Mouse (Mus musculus) left cerebral cortex, postnatal 25 days (tissue): ENCODE results near the gene Sh2b2. TPM values are rescaled to one million over a fixed set of nuclear protein-coding genes. Genes with fewer than 3 reads are reported as not detected.
"Not testable (repeated sequence)": the region's sequence is repeated elsewhere in the genome, so short reads cannot be mapped to it uniquely, and the experiment has no call there.

Source experiments
- DNase-seq, 2 experiments: peaks; one replicate each; pipeline ENCODE4 v3.0.0; 2022; ENCODE audit warnings: low spot score in 2 of 2, mixed read lengths in 1 of 2
- intact Hi-C: fragments of 180-260 bp; cut with DNase I; formaldehyde crosslinking; loops from one replicate; pipeline ENCODE4 v1.15.1; 2025
- total RNA-seq, 2 experiments: library from RNA; stranded (reverse); gene quantifications; 2 replicates each; pipeline ENCODE4 v1.2.3; 2021

The Sh2b2 gene
- total RNA-seq, 2 experiments from 2014 or later, result 7.2 to 8.2 TPM

DNA sequence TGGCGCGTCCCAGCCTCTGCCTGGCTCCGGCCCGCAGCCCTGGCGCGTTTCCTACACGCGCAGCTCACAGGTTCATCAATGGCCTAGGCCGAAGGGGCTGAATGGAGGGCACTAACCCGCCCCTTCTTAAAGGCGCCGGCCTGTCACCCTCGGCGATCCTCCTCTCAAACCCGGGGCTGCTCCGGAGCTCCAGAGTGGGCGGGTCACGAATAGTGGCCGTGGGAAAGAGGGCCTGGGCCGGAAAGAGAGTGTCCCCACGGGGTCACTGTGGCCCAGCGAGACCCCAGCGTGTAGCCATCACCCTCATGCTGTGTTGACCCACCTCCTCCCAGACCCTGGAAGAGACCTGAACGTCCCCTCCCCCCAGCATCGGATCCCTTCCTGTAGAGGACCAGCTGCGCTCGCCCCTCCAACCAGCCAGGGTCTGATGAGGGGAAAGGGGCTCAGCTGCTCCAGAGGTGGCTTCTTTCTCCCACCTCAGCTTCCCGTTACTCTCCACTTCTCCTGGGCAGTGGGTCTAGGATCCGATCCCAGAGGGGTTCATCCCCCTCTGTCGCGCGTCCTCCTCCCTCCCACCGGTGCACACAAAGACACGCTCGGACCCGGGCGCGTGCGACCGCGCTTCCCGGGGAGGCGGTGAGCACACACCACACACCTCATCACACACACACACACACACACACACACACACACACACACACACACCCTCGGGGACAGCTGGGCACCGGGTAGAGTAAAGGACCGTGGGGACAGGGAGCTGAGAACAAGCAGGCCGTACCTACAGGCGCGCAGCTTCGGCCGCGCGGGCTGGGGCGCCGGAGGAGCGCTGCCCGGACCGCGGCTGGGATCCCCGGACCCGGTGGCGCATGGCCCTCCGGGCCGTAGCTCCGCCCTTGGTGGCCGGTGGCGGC lies 2.2 kb downstream of the Sh2b2 start:
- intact Hi-C loops, result no loop called here
- peak; percentile 10 to 17 for DNase-seq

DNA sequence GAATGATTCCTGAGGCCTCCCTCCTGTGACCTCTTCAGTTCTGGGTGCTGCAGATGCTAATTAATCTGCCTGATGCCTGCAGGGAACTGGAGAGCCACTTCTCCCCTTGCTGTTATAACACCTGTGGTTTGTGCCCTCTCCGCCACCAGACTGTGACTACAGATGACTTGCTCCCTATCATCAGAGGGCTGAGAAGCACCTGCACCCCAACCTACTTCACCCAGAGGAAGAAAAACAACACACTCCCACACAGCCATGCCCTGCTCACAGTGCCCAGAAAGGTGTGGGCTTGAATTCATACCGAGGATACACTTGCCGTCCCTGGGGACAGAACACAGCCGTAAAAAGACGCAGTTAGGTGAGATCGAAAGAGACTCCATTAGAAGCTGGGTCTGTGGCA lies 5.2 kb downstream of the Sh2b2 start:
- no peak for DNase-seq
- intact Hi-C loops, result no loop called here

DNA sequence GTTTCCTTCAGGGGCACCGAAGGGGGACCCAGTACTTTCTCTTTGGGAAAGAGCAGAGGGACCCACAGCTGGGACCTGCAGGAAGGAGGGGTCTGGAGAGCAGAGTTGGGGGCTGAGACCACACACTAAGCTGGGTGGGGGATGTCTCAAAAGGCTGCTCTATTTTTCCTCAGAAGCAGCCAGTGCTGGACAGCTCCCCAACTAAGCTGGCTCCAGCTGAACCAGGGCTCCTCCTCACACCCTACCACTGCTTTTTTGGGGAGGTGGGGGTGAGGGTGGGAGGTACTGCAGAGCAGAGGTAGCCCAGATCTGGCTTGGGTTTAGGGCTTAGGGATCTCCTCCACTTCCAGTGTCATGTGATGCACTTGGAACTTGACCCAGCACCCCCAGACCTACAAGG lies 6.0 kb downstream of the Sh2b2 start:
- DNase-seq, result no peak
- intact Hi-C loops, result no loop called here

DNA sequence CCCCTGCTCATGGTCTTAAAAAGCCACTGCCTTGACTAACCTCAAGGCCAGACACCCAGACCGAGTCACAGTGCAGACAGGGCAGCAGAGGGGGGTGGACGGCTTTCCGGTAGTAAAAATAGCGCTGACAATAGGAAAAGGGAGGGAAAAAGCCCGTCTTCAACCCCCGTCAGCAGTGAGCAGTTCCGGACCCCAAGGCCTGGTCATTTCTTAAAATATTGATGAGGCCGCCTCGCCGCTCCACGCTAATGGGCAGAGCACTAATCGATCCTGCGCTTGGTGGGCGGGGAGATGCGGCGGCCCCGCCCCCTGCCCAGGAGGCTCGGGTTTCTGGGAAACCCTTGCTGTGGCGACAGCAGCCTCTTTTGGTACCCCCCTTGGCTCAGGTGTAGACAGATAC lies 8.7 kb downstream of the Sh2b2 start:
- intact Hi-C loops, result no loop called here
- DNase-seq, result no peak

DNA sequence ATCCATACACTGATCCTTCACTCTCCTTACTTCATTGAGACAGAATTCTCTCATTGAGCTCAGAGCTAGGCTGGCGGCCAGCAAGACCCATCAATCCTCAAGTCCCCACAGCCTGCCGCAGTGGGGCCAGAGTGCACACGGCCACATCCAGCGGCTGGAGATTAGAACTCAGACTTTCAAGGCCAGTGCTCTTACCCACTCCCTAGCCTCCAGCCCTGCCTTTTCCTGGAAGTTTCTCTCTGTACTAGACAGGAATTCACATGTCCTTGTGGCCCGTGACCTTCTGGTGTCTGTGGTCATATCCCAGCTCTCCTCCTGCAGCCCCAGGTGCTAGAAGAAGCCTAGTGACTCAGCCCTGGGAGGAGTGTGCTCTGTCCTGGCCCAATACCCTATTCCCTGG lies 9.7 kb downstream of the Sh2b2 start:
- DNase-seq, result no peak
- intact Hi-C loops, result no loop called here

DNA sequence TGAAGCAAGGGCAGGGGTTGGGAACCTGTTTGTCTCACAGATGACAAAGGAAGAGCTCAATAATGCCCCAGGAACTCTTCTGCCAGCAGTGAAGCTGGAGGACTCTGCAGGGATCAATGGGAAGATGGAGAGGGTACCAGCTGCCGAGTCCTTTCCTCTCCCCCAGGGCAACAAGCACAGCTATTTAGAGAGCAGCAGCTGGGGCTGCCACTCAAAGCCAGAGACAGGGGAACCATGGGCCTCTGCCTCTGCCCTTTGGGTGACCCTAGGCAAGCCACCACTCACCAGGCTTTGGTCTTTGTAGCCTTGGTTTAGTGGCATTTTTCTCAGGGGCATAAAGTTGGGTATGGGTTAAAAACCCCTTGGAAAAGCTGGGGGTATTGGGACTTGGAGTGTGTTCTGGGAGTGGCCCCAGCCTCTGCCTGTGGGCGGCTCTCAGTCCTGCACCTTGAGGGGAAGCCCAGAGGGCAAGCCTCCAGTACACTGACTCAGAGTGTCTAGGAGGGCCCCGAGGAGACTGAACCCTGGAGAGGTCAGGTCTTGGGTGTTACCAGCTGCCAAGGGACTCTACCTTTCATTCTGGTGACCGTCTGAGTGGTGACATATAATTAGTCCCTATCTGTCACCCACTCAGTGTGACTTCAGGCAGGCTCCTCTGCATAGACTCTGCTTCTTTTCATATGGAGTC lies 15.9 kb downstream of the Sh2b2 start:
- intact Hi-C loops, result no loop called here

DNA sequence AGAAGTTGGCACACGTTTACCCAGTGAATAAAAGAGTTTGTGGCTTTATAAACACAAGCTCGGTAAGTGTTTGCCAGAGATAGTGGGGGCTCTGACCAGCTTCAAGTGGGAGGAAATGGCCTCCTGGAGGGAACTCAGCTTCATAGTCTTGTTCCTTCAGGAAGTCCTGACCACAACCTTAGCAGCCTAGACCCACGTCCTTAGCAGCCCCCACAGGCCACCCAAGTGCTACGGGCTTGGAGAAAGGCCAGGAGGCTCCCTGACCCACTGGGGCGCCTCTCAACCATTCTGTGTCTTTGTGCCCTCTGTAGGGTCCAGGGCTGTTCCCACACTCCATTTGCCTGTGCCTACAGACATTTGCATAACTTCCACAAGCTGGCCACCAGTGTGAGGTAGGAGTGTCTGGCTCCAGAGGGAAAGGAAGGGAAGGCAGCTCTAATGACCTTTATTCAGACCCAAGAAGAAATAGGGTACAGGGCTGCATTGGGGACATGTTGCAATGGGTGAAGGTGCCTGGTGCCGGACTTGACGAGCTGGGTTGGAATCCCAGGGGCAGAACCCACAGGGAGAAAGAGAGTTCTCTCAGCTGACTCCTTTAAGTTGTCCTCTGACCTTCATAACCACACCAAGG lies 20.0 kb downstream of the Sh2b2 start:
- no peak for DNase-seq
- intact Hi-C loops, result no loop called here

More for the DNA sequence above, 15.9 kb downstream of the Sh2b2 start:
- no peak for DNase-seq

DNA sequence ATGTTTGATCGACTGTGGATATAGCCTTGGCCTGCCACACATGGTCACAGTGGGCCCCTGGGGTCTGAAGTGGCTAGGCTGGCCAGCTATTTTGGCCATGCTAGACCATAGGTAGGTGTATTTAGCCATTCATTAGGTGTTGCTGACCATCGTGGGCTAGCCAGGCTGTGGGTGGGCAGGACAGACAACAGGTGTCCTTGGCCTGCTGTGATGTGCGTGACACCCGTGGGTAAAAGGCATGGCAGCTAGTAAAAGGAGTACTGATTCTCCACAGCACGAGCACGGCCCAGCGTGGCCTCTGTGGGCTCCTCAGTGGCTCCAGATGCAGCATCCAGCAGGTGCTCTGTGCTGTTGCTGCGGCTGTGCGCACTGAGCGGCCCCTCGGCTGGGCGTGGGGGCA lies 27.8 kb downstream of the Sh2b2 start:
- intact Hi-C loops, result no loop called here

DNA sequence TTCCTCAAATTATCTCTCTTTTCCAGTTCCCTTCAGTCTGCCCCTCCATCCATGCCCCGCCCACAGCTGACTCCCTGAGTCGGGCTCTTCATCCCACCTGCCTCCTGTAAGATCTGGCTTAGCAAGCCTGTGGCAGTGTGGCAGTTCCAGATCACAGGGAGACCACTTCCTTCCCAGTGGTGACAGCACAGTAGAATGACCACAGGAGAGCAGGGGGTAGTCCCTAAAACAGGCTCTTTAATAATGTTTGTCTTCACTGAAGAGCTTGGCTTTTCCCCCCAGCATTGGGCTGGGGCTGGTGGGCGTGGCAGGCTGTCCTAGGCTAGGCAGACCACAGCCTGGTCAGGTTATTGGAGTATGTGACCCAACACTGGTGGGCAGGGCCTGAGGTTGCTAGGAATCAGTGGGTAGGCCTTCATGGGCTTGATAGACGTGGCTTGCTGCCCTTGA lies 28.4 kb downstream of the Sh2b2 start:
- no peak for DNase-seq
- intact Hi-C loops, result no loop called here

More for the DNA sequence above, 27.8 kb downstream of the Sh2b2 start:
- no peak for DNase-seq

DNA sequence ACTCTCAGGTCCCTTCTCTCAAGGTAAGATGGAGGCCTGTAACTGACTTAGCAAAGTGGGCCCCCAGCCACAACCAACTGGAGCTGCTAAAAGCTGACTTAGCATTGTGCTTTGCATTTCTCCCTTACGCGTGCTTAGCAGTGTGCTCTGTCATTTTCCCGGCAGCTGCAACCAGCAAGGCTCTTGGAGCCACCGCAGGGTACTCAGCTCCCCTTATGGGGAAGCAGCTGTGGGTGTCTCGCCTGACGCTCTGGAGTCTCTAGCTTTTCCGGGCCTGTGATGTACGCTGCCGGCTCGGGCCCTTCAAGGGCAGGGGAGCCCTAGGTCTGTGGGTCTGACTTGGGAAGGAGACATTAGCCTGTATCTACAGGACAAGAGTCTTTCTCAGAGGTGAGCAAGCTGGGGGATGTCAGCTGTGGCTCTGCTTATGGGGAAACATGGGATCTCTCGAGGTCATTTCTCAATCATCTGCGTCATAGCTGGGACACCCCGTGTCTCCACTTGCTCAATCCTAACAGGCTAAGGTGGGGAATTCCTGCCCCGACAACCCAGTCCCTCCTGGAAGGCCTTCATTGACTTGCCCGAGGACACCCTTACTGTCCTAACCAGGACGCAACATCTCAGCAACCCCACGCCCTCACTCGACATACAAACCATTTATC lies 29.2 kb downstream of the Sh2b2 start:
- DNase-seq, result no peak
- intact Hi-C loops, result no loop called here

DNA sequence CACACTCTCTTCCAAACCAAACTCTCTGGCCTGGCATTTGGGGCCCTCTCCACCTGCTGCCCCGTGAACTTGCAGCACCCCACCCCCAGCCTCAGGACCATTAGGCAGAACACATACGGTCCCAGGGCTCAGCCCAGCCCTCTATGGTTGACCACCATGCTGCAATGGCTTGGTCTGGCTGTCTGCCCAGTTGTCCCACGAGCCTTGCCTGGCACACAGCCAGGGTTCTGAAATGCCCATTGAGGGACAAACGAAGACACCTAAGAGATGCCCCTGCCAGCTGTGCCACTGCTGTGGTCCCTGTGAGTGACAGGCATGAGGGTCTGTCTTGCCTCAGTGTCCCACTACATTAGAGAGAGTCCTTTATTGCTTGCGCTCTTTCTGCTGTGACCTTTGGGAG lies 30.4 kb downstream of the Sh2b2 start:
- intact Hi-C loops, result no loop called here
- DNase-seq, result no peak

DNA sequence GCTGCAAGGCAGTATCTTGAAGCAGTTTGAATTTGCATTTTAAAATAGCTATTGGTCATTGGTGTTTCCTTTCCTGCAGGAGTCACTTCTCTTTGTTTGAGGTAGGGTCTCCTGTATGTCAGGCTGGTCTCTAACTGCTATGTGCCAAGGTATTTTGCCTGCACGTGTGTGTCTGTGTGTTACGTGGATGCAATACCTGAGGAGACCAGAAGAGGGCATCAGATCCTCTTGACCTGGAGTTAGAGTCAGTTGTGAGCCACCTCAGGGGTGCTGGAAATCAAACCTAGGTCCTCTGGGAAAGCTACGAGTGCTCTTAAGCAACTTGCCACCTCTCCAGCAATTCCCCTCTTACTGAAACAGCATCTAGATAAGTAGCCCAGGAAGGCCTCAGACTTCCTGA lies 31.1 kb downstream of the Sh2b2 start:
- DNase-seq, result no peak
- intact Hi-C loops, result no loop called here

DNA sequence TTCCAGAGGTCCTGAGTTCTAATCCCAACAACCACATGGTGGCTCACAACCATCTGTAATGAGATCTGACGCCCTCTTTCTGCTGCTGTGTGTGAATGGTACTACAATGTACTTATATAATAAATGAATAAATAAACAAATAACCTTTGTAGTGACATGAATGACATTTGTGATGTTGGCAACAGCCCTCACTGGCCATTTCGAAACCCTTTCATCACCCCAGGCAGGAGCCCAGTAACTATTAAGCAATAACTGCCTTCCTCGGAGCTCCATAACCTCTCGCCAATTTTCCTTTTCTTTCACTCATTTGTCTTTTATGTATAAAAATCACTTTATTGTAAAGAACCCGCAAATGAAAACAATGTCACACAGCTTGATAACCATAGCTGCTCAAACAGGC lies 32.6 kb downstream of the Sh2b2 start:
- intact Hi-C loops, result no loop called here
- no peak for DNase-seq

DNA sequence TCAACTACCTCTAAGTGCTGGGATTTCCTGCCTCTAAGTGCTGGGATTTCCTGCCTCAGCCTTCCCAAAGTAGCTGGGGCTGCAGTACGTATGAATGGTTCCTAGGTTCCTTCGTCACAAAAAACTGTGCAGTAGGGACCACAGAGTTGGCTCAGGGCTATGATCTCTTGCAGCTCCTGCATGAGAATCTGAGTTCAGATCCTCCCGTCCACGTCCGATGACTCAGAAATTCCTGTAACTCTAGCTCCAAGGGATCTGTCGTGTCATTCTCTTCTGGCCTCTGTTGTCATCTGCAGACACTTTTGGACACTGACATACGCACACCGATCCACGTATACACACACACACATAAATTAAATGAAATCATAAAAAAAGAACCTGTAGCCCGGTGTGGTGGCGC lies 33.6 kb downstream of the Sh2b2 start:
- intact Hi-C loops, result no loop called here
- no peak for DNase-seq

DNA sequence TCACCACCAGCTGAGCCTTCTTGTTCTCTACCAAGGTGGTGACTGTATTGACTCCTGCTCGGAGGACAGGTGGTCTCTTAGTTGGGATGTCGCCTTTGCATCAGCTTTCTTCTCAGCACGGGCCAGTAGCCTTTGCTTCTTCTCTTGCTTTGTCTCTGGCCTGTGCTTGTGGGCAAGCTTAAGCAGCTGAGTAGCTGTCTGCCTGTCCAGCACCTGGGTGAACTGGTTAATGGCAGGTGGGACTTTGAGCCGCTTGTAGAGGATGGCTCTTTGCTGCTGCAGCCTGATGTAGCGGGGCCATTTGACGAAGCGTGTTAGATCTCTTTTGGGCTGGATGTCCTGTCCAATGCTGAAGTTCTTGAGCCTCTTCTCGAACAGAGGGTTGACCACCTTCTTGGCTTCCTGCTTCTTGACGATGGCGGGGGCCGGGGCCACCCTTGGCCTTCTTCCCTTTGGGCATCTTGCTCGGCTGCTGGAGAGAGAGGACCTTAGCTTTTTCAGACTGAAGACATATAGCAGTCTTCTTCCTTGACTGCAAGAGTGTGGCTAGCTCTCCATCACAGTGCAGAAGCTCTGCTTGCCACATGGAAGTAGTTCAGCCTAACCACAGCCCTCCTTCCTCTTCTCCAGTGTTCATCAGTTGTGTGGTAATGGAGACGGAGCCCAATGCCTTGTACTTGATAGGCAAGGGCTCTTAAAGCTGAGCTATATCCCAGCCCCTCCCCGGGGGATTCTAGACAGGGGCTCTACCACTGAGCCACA lies 34.8 kb downstream of the Sh2b2 start:
- intact Hi-C loops, DNase-seq: not testable (repeated sequence)

DNA sequence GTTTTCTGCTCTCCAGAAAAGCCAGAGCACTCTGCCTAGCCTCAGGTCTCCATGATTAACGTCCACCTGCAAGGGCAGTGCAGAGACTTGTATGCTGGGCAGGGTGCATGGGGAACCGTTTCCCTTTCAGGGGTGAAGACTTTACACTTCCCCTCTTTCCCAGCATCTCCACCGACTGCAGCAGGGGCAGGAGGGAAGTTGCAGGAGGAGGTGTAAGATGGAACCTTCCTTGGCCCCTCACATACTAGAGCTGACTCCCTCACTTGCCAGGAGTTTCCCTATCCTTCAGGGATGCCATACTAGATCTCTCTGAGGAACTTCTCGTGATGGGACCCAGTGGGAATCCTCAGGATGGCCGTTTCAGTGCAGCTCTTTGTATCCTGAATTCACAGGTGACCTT lies 35.8 kb downstream of the Sh2b2 start:
- no peak for DNase-seq
- intact Hi-C loops, result no loop called here

DNA sequence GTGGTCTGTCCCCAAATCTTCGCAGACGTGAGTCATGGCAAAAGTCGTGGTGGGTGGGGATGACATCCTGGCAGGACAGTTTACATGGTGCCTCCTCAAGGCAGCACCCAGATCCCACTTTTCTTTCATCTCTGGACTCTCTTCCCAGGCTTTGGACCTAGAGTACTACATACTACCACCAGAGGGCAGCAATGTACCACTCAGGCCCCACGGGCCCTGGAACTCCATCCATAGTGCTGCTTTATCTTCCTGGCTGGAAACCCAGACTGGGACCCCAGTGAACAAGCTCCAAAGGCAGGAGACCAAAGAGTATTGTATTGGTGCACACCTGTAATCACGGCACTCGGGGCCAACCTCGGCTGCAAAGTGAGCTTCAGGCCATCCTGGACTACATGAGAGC lies 44.5 kb downstream of the Sh2b2 start:
- intact Hi-C loops, result loop anchor here (1.0 to 5.0 kb wide), 3 partner anchors 51 to 555 kb away; no protein-coding TSS in a partner anchor
- DNase-seq, result peak; percentile 75 to 78

DNA sequence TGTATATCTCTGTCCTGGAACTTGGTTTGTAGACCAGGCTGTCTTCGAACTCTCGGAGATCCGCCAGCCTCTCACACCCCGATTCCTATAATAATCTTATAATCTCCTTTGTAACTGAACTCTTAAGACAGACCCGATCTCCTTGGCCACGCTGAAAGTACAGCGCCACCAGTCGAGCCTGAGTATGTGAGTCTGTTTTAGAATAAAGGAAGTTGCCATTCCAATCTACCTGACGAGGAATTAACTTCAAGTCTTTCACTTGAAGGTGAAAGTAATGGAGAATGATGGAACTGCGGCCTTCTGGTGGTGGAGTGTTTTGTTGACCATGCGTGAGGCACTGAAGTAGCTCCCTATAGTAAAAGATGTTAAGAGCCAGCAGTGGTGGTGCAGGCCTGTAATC lies 46.8 kb downstream of the Sh2b2 start:
- intact Hi-C loops, result no loop called here

More for the DNA sequence above, 46.8 kb downstream of the Sh2b2 start:
- DNase-seq, result no peak
